Mouse (Mus musculus): Measurements from ENCODE around the gene App. TPM values are rescaled to one million over a fixed set of nuclear protein-coding genes. Genes with fewer than 3 reads are reported as not detected.
A peak's percentile ranks its signal among the peaks of the same experiment; 100 is the strongest.

App gene
- polyA plus RNA-seq, 1 experiment from 2014 or later = 455 TPM

DNA sequence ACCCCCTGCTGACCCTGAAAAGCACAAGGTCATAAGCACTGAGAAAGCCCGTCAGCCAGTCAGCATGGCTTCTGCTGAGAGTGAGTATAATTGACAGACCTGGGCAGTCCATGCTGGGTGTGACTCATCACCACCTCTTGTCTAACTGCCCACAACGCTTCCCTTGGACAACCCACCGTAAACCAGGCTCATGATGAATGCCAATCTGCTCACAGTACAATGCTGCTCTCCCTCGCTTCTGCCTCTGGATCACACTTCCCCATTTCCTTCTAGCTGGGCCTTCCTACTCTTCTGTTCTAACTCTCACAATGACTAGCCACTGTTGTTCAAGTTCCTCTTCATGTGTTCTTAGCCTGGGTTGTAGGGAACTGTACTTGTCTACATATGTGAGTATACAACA, 206.6 kb downstream of the App start:
- Histone ChIP-seq H3K27me3 (ENCODE audit: control insufficient read depth, insufficient read depth, low read length) (no peaks in the 10 kb centered on the region), H3K27ac (ENCODE audit: low read depth, low read length) (no peak overlapping the region)
- ATAC-seq (ENCODE audit: low read depth) = no peak

DNA sequence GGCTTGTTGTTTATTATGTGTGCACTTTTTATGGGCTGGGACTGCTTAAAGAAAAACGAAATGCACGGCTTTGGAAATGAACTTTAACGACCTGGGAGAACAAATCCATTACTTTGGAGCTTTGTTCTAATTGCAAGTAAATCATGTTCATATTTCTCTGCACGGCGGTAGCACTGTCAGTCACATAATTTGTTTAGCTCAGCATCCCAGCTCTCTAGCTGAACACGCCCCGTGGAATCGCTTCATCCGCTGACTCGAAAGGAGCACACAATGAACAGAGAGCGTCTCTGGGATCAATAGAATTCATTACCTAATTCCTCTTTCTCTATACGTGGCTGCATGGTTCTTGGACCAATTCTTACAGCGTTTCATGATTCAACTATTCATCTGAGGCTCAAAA, 207.5 kb downstream of the App start:
- H3K9me3 ChIP-seq (ENCODE audit: control insufficient read depth, low read length) = no peaks in the 10 kb centered on the region
- ATAC-seq (ENCODE audit: low read depth) = peak; percentile 50; the same call in 1 of the 2 replicates
- no peak overlapping the region for H3K4me2 ChIP-seq (ENCODE audit: low read depth, low read length)
- peaks cover 8% of the 10 kb centered on the region; the same call in 1 of the 2 replicates for H3K4me1 ChIP-seq (ENCODE audit: control insufficient read depth, insufficient read depth, low read length)
- WGBS = 43% methylated on average over 13 of the region's 13 CpGs
- no peak overlapping the region for H3K9ac ChIP-seq (replicated peaks; ENCODE audit: low read depth, low read length)
- H3K36me3 ChIP-seq (ENCODE audit: control insufficient read depth, insufficient read depth, low read length) = peaks cover 14% of the 10 kb centered on the region; the same call in 1 of the 2 replicates
- peak overlapping the region; percentile 34 for H3K27ac ChIP-seq (ENCODE audit: low read depth, low read length)
- H3K4me3 ChIP-seq (ENCODE audit: low read depth, low read length) = no peak overlapping the region
- H3K27me3 ChIP-seq (ENCODE audit: control insufficient read depth, insufficient read depth, low read length) = no peaks in the 10 kb centered on the region

More for the DNA sequence above, 206.6 kb downstream of the App start:
- Histone ChIP-seq H3K4me1 (ENCODE audit: control insufficient read depth, insufficient read depth, low read length) (peaks cover 8% of the 10 kb centered on the region; the same call in 1 of the 2 replicates), H3K4me3 (ENCODE audit: low read depth, low read length) (no peak overlapping the region), H3K9ac (replicated peaks; ENCODE audit: low read depth, low read length) (no peak overlapping the region), H3K9me3 (ENCODE audit: control insufficient read depth, low read length) (no peaks in the 10 kb centered on the region), H3K4me2 (ENCODE audit: low read depth, low read length) (no peak overlapping the region), H3K36me3 (ENCODE audit: control insufficient read depth, insufficient read depth, low read length) (0 out of 2 replicates have a peak, but pooled peaks cover 6% of the 10 kb centered on the region)
- WGBS = 69% methylated on average over 4 of the region's 4 CpGs

DNA sequence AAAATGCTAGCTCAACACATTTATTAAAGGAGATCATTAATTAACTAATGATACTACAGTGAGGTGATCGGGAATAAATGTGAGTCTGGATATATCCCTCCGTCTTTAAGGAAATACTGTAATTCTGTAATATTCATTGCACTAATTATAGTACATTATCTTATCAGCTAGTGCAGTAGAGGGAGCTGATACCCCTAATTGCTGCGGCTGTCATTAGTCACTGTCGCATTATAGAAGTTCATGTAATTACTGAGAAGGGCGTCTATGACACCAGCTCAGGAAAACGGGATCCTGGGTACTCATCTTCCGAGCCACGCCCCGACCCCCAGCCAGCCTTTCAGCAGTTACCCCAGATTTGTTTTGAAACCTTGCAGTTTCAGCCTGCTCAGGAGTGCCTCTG, 209.6 kb downstream of the App start:
- 65% methylated on average over 9 of the region's 9 CpGs for WGBS
- no peaks in the 10 kb centered on the region for H3K9me3 ChIP-seq (ENCODE audit: control insufficient read depth, low read length)
- no peak overlapping the region for H3K4me2 ChIP-seq (ENCODE audit: low read depth, low read length)
- peaks cover 8% of the 10 kb centered on the region; the same call in 1 of the 2 replicates for H3K4me1 ChIP-seq (ENCODE audit: control insufficient read depth, insufficient read depth, low read length)
- peaks cover 23% of the 10 kb centered on the region; the same call in 1 of the 2 replicates for H3K36me3 ChIP-seq (ENCODE audit: control insufficient read depth, insufficient read depth, low read length)
- H3K27ac ChIP-seq (ENCODE audit: low read depth, low read length) = no peak overlapping the region
- no peak overlapping the region for H3K4me3 ChIP-seq (ENCODE audit: low read depth, low read length)
- H3K27me3 ChIP-seq (ENCODE audit: control insufficient read depth, insufficient read depth, low read length) = no peaks in the 10 kb centered on the region
- no peak overlapping the region for H3K9ac ChIP-seq (replicated peaks; ENCODE audit: low read depth, low read length)
- ATAC-seq (ENCODE audit: low read depth) = peak; percentile 57

DNA sequence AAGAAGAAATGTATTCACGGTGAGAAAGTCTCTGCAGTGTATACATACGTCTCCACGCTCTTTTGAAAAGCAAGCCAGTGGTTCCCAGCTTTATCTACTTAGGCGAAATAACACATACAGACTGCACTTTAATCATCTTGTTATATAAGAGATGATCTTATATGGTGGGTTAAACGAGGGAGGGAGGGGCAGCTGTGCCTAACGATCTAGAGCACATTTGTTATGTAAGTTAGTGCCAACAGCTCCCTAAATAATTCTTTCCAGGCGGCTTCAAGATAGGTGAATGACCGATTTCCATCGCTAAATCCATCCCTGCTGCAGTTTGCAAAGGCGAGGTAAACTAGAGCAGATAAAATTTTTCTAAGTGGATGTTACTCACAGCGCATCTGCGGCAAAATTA, 210.0 kb downstream of the App start:
- no peak overlapping the region for H3K27ac ChIP-seq (ENCODE audit: low read depth, low read length)
- WGBS = 67% methylated on average over 12 of the region's 12 CpGs
- ATAC-seq (ENCODE audit: low read depth) = no peak
- no peak overlapping the region for H3K9ac ChIP-seq (replicated peaks; ENCODE audit: low read depth, low read length)
- peaks cover 8% of the 10 kb centered on the region; the same call in 1 of the 2 replicates for H3K4me1 ChIP-seq (ENCODE audit: control insufficient read depth, insufficient read depth, low read length)
- no peak overlapping the region for H3K4me2 ChIP-seq (ENCODE audit: low read depth, low read length)
- no peaks in the 10 kb centered on the region for H3K27me3 ChIP-seq (ENCODE audit: control insufficient read depth, insufficient read depth, low read length)
- peaks cover 23% of the 10 kb centered on the region; the same call in 1 of the 2 replicates for H3K36me3 ChIP-seq (ENCODE audit: control insufficient read depth, insufficient read depth, low read length)
- no peak overlapping the region for H3K4me3 ChIP-seq (ENCODE audit: low read depth, low read length)
- H3K9me3 ChIP-seq (ENCODE audit: control insufficient read depth, low read length) = no peaks in the 10 kb centered on the region

DNA sequence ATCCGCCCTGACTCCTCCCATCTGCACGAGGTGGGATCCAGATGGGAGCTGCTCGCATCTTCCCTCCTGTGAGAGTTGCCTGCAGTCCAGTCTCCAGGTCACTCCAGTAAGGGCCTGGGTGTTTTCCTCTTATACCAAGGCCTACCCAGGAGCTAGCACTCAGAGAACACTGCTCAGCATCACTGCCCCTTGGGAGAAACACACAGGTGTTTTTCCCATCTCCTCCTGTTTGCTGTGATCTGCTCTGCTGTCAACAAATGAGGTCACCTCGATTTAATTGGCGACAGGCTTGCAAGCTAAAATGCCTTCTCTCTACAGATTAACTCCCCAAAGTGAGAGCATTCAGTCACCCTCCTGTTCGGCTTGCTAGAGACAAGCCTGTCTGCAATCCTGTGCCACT, 216.3 kb downstream of the App start:
- no peak overlapping the region for H3K9ac ChIP-seq (replicated peaks; ENCODE audit: low read depth, low read length)
- H3K4me2 ChIP-seq (ENCODE audit: low read depth, low read length) = no peak overlapping the region
- no peaks in the 10 kb centered on the region for H3K9me3 ChIP-seq (ENCODE audit: control insufficient read depth, low read length)
- 66% methylated on average over 6 of the region's 6 CpGs for WGBS
- H3K36me3 ChIP-seq (ENCODE audit: control insufficient read depth, insufficient read depth, low read length) = peaks cover 23% of the 10 kb centered on the region; the same call in 1 of the 2 replicates
- no peaks in the 10 kb centered on the region for H3K27me3 ChIP-seq (ENCODE audit: control insufficient read depth, insufficient read depth, low read length)
- ATAC-seq (ENCODE audit: low read depth) = no peak
- no peaks in the 10 kb centered on the region for H3K4me1 ChIP-seq (ENCODE audit: control insufficient read depth, insufficient read depth, low read length)
- H3K4me3 ChIP-seq (ENCODE audit: low read depth, low read length) = no peak overlapping the region
- H3K27ac ChIP-seq (ENCODE audit: low read depth, low read length) = no peak overlapping the region

DNA sequence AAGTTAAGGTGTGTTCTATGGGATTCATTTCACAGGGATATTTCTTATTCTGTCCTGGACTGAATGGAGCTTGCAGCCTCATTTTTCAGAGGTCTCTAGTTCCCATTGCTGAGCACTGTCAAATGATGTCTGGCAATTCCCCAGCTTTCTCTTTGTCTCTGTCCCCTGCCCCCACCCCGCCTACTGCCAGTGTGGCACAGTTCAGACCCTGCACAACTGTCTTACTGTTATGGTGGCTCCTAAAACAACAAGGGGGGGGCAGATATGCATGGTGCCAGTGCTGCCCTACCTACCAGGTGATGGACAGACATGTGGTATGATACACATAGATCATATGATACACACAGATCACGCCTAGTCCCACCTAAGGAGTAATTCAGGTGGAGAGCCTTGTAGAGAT, 216.9 kb downstream of the App start:
- Histone ChIP-seq H3K9ac (replicated peaks; ENCODE audit: low read depth, low read length) (no peak overlapping the region), H3K9me3 (ENCODE audit: control insufficient read depth, low read length) (no peaks in the 10 kb centered on the region), H3K4me3 (ENCODE audit: low read depth, low read length) (no peak overlapping the region), H3K36me3 (ENCODE audit: control insufficient read depth, insufficient read depth, low read length) (peaks cover 19% of the 10 kb centered on the region; the same call in 1 of the 2 replicates), H3K27ac (ENCODE audit: low read depth, low read length) (no peak overlapping the region), H3K4me2 (ENCODE audit: low read depth, low read length) (no peak overlapping the region), H3K27me3 (ENCODE audit: control insufficient read depth, insufficient read depth, low read length) (no peaks in the 10 kb centered on the region), H3K4me1 (ENCODE audit: control insufficient read depth, insufficient read depth, low read length) (no peaks in the 10 kb centered on the region)
- peak; percentile 35 for ATAC-seq (ENCODE audit: low read depth)
- WGBS = 91% methylated on average over 2 of the region's 2 CpGs

DNA sequence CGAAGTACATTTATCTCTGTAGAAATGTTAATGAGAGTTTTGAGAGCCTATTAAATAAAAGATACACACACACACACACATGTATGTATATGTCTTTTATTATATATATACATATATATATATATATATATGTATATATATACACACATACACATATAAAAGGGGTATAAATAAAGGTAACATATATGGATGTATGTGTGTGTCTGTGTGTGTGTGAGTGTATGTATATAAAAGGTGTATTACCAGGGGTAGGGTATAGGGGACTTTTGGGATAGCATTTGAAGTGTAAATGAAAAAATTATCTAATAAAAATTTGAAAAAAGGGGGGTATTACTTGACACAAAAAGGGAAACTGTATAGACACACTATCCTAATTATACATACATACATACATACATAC, 217.7 kb downstream of the App start:
- Histone ChIP-seq H3K4me3 (ENCODE audit: low read depth, low read length) (no peak overlapping the region), H3K27me3 (ENCODE audit: control insufficient read depth, insufficient read depth, low read length) (no peaks in the 10 kb centered on the region), H3K27ac (ENCODE audit: low read depth, low read length) (no peak overlapping the region), H3K9me3 (ENCODE audit: control insufficient read depth, low read length) (no peaks in the 10 kb centered on the region), H3K4me2 (ENCODE audit: low read depth, low read length) (no peak overlapping the region), H3K4me1 (ENCODE audit: control insufficient read depth, insufficient read depth, low read length) (no peaks in the 10 kb centered on the region), H3K36me3 (ENCODE audit: control insufficient read depth, insufficient read depth, low read length) (peaks cover 12% of the 10 kb centered on the region; the same call in 1 of the 2 replicates), H3K9ac (replicated peaks; ENCODE audit: low read depth, low read length) (no peak overlapping the region)
- 63% methylated on average over 1 of the region's 1 CpGs for WGBS
- peak; percentile 34; the same call in 1 of the 2 replicates for ATAC-seq (ENCODE audit: low read depth)

DNA sequence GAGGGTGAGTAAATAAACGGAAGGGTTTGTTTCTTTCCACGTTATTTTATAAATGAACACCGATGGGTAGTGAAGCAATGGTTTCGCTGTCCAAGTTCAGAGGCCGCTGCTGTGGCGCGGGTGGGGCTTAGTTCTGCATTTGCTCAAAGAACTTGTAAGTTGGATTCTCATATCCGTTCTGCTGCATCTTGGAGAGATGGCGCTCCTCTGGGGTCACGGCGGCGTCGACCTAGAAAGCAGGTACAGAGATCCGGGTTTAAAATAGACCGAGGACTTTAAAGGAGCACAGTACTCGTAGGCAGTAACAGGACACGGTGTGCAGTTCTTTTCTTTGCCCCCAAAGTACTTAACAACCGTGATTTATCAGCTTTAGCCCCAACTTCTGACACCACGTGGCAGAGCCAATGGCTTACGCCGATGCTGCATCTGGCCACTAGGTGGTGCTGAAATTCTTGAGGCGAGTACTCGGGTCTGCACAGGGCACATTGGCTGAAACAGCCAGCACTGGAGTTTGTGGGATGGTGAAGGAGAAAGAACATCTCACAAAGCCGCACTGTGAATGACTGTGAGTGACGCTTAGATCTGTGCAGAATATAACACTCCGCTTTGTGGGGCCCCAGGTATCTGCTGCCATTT, 218.2 kb downstream of the App start:
- no peaks in the 10 kb centered on the region for H3K9me3 ChIP-seq (ENCODE audit: control insufficient read depth, low read length)
- no peak overlapping the region for H3K4me2 ChIP-seq (ENCODE audit: low read depth, low read length)

DNA sequence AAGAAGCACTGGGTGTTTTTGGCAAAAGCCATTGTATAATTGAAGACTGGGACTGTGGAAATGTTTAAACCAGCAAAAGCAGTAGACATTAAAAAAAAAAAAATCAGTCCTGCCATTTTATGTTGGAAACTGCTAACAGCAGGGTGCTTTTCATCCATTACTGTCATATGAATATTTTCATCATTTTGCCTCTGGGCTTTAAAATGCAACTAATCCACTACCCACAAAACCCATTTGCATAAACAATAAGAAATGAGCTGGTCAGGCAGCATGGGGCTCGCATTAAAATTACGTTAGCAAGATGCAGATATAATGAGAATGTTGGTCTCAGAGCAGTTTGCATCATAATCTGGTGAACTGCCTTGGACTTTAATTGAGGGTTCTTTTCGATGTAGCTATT, 242.5 kb downstream of the App start:
- no peaks in the 10 kb centered on the region for H3K4me1 ChIP-seq (ENCODE audit: control insufficient read depth, insufficient read depth, low read length)
- WGBS = 44% methylated on average over 3 of the region's 3 CpGs
- no peak overlapping the region for H3K4me3 ChIP-seq (ENCODE audit: low read depth, low read length)
- H3K27me3 ChIP-seq (ENCODE audit: control insufficient read depth, insufficient read depth, low read length) = no peaks in the 10 kb centered on the region
- ATAC-seq (ENCODE audit: low read depth) = no peak
- no peaks in the 10 kb centered on the region for H3K9me3 ChIP-seq (ENCODE audit: control insufficient read depth, low read length)
- H3K36me3 ChIP-seq (ENCODE audit: control insufficient read depth, insufficient read depth, low read length) = no peaks in the 10 kb centered on the region
- no peak overlapping the region; the same call in 1 of the 2 replicates for H3K27ac ChIP-seq (ENCODE audit: low read depth, low read length)
- H3K4me2 ChIP-seq (ENCODE audit: low read depth, low read length) = no peak overlapping the region
- no peak overlapping the region for H3K9ac ChIP-seq (replicated peaks; ENCODE audit: low read depth, low read length)

More for the DNA sequence above, 218.2 kb downstream of the App start:
- no peak overlapping the region for H3K9ac ChIP-seq (replicated peaks; ENCODE audit: low read depth, low read length)
- no peaks in the 10 kb centered on the region for H3K27me3 ChIP-seq (ENCODE audit: control insufficient read depth, insufficient read depth, low read length)
- 30% methylated on average over 26 of the region's 26 CpGs for WGBS
- peak; percentile 90 for ATAC-seq (ENCODE audit: low read depth)
- H3K4me3 ChIP-seq (ENCODE audit: low read depth, low read length) = no peak overlapping the region
- H3K27ac ChIP-seq (ENCODE audit: low read depth, low read length) = no peak overlapping the region
- H3K36me3 ChIP-seq (ENCODE audit: control insufficient read depth, insufficient read depth, low read length) = peaks cover 9% of the 10 kb centered on the region; the same call in 1 of the 2 replicates
- H3K4me1 ChIP-seq (ENCODE audit: control insufficient read depth, insufficient read depth, low read length) = no peaks in the 10 kb centered on the region
